Mouse (Mus musculus) liver, embryonic 16.5 days (tissue): ENCODE measurements around the gene Ppm1b. TPM values are rescaled to one million over a fixed set of nuclear protein-coding genes. Genes with fewer than 3 reads are reported as not detected.

Source experiments
- ATAC-seq: fragments of 200-750 bp; cut with Nextera tagmentation; 2 replicates; pipeline ENCODE4 v1.8.0; 2017; ENCODE audit warnings: low read depth, mild to moderate bottlenecking, moderate number of reproducible peaks, moderate library complexity
- H3K27ac ChIP-seq: fragments of 300-500 bp; sonication (generic); 2 replicates; pipeline ENCODE4 v1.5.1; 2014; ENCODE audit warnings: mild to moderate bottlenecking, low read length
- H3K27me3 ChIP-seq: fragments of 300-500 bp; sonication (generic); 2 replicates; pipeline ENCODE4 v1.6.1; 2014; ENCODE audit warnings: low read depth, low read length, mixed read lengths; ENCODE audit not compliant: control insufficient read depth, insufficient read depth
- H3K36me3 ChIP-seq: fragments of 300-500 bp; sonication (generic); 2 replicates; pipeline ENCODE4 v1.6.1; 2014; ENCODE audit warnings: mild to moderate bottlenecking; ENCODE audit not compliant: control insufficient read depth, insufficient read depth
- H3K4me1 ChIP-seq: fragments of 300-500 bp; sonication (generic); 2 replicates; pipeline ENCODE4 v1.6.1; 2014; ENCODE audit warnings: low read depth, low read length, mixed read lengths; ENCODE audit not compliant: control insufficient read depth
- H3K4me2 ChIP-seq: fragments of 300-500 bp; sonication (generic); 2 replicates; pipeline ENCODE4 v1.6.1; 2014; ENCODE audit warnings: low read depth, low read length, mixed read lengths
- H3K4me3 ChIP-seq: fragments of 300-500 bp; sonication (generic); 2 replicates; pipeline ENCODE4 v1.5.1; 2014; ENCODE audit warnings: low read depth, mild to moderate bottlenecking, low read length
- H3K9ac ChIP-seq: fragments of 300-500 bp; sonication (generic); 2 replicates; pipeline ENCODE4 v1.6.1; 2014; ENCODE audit warnings: low read depth, low read length
- H3K9me3 ChIP-seq: fragments of 300-500 bp; sonication (generic); replicated peaks from 2 replicates; pipeline ENCODE4 v1.6.1; 2016; ENCODE audit warnings: low read length; ENCODE audit not compliant: control insufficient read depth
- WGBS: fragments of 180-500 bp; shearing (Covaris S2); extraction: QIAGEN DNeasy Blood & Tissue Kit; methylation state at CpG from one replicate; pipeline ENCODE4 v1.1.7; 2014; ENCODE audit not compliant: insufficient replicate concordance; 5-methylcytosine and 5-hydroxymethylcytosine counted together
- polyA plus RNA-seq: library from polyadenylated mRNA; unstranded; fragments of >200 nt; fragmentation: Nextera tagmentation; extraction: Ambion mirVana; gene quantifications from 2 replicates; pipeline ENCODE4 v1.2.1, GENCODE M21; 2015

Gene Ppm1b
- polyA plus RNA-seq, 1 experiment from 2014 or later = 45.5 TPM

DNA sequence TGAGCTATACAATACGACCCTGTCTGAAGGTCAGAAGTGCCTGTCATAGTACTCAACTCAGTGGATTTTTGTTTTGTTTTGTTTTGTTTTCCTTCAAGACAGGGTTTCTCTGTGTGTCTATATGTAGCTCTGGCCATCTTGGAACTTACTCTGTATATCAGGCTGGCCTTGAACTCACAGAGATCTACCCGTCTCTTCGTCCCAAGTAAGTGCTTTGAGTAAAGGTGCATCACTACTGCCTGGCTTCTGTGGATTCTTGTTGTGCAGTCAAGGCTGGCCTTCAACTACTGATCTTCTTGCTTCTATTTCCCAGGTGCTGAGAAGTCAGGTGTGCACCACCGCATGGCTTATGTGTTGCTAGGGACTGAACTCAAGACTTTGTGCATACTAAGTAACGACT is 4.0 kb upstream of the Ppm1b start:
- WGBS = 75% methylated on average over 5 of the region's 5 CpGs

DNA sequence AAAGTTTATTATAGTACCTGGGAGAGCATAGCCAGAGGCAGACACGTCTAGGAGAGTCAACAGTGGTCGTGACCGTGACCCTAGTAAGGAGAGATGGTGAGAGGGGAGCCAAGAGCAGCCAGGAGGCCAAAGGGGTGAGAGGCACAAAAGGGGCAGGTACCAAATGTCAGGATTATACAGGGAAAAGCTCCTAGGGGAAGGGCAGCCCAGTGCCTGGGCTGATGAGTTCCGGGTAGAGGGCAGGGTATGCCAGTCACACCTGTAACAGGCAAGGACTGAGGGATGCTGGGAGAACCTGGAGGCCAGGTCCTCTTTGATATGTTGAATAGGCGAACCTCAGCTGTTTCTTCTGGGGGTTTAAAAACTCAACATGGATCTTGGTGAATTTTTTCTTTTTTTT is 2.8 kb upstream of the Ppm1b start:
- Histone ChIP-seq H3K4me2 (no peak overlapping the region), H3K27me3 (no peaks in the 10 kb centered on the region), H3K4me1 (peaks cover 8% of the 10 kb centered on the region), H3K36me3 (no peaks in the 10 kb centered on the region), H3K27ac (no peak overlapping the region), H3K9ac (no peak overlapping the region), H3K4me3 (no peak overlapping the region), H3K9me3 (no peaks in the 10 kb centered on the region)
- no peak for ATAC-seq
- WGBS = 63% methylated on average over 5 of the region's 5 CpGs

More for the DNA sequence above, 4.0 kb upstream of the Ppm1b start:
- no peak overlapping the region for H3K9ac ChIP-seq
- no peaks in the 10 kb centered on the region for H3K9me3 ChIP-seq
- no peak for ATAC-seq
- H3K4me2 ChIP-seq = no peak overlapping the region
- no peaks in the 10 kb centered on the region for H3K27me3 ChIP-seq
- H3K4me3 ChIP-seq = no peak overlapping the region
- no peaks in the 10 kb centered on the region for H3K36me3 ChIP-seq
- H3K4me1 ChIP-seq = peaks cover 8% of the 10 kb centered on the region
- no peak overlapping the region for H3K27ac ChIP-seq

GRCm38 (mm10) chr17:84954881-84955280 is 1.7 kb upstream of the Ppm1b start:
- peaks cover 13% of the 10 kb centered on the region for H3K4me1 ChIP-seq
- H3K4me3 ChIP-seq = no peak overlapping the region
- H3K9ac ChIP-seq = no peak overlapping the region
- ATAC-seq = no peak
- H3K27me3 ChIP-seq = no peaks in the 10 kb centered on the region
- H3K4me2 ChIP-seq = no peak overlapping the region
- no peaks in the 10 kb centered on the region for H3K9me3 ChIP-seq
- no peak overlapping the region for H3K27ac ChIP-seq
- H3K36me3 ChIP-seq = no peaks in the 10 kb centered on the region
- 79% methylated on average over 5 of the region's 5 CpGs for WGBS

- peak overlapping the region; percentile 89 for H3K4me3 ChIP-seq
- ATAC-seq = peak; percentile 75
- peak overlapping the region; percentile 71 for H3K4me2 ChIP-seq
- H3K27me3 ChIP-seq = no peaks in the 10 kb centered on the region
- H3K9ac ChIP-seq = peak overlapping the region; percentile 65
- no peaks in the 10 kb centered on the region for H3K9me3 ChIP-seq
- under 1% methylated on average over 24 of the region's 24 CpGs for WGBS
- peaks cover 24% of the 10 kb centered on the region for H3K4me1 ChIP-seq
- no peaks in the 10 kb centered on the region for H3K36me3 ChIP-seq
- peak overlapping the region; percentile 97 for H3K27ac ChIP-seq
Observed at GRCm38 (mm10) chr17:84956931-84957486, 468 bp downstream of the Ppm1b start.

GRCm38 (mm10) chr17:84957487-84958259 is 1.1 kb downstream of the Ppm1b start:
- peak; percentile 93 for ATAC-seq
- Histone ChIP-seq H3K4me2 (peak overlapping the region; percentile 80), H3K4me3 (peak overlapping the region; percentile 89), H3K4me1 (peaks cover 24% of the 10 kb centered on the region), H3K36me3 (no peaks in the 10 kb centered on the region), H3K27ac (peak overlapping the region; percentile 97), H3K9ac (peak overlapping the region; percentile 99), H3K9me3 (no peaks in the 10 kb centered on the region), H3K27me3 (no peaks in the 10 kb centered on the region)
- 0% methylated on average over 52 of the region's 55 CpGs for WGBS

DNA sequence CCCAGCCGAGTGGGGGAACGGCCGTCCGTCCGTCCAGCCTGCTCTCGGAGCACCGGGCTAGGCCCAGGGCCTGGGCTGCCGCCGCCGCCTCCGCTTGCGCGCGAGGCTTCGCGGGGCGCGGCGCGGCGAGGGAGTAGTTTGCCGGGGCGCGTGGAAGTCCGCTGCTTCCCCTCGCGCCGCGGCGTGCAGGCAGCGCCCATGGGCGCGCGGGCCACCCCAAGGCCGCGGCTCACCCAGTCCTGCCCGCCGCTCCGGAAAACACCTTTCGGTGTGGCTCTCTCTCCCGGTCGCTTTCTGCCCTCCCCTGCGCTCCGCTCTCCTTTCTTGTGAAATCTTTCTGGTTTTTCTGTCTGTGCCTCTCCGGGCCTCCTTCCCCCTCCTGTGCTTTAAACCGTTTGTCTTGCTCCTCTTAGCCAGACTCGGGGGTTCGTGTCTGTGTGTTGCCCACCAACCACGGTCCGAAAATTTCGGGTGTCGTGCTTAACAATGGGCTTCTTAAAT is 1.9 kb downstream of the Ppm1b start:
- H3K4me1 ChIP-seq = peaks cover 24% of the 10 kb centered on the region
- under 1% methylated on average over 43 of the region's 52 CpGs for WGBS
- no peak for ATAC-seq
- H3K4me3 ChIP-seq = peak overlapping the region; percentile 89
- no peaks in the 10 kb centered on the region for H3K36me3 ChIP-seq
- H3K27me3 ChIP-seq = no peaks in the 10 kb centered on the region
- peak overlapping the region; percentile 80 for H3K4me2 ChIP-seq
- H3K27ac ChIP-seq = peak overlapping the region; percentile 94
- H3K9ac ChIP-seq = peak overlapping the region; percentile 99
- H3K9me3 ChIP-seq = no peaks in the 10 kb centered on the region

- Histone ChIP-seq H3K9ac (peak overlapping the region; percentile 99), H3K4me2 (peak overlapping the region; percentile 80), H3K36me3 (no peaks in the 10 kb centered on the region), H3K4me3 (peak overlapping the region; percentile 89), H3K9me3 (no peaks in the 10 kb centered on the region), H3K27me3 (no peaks in the 10 kb centered on the region), H3K27ac (peak overlapping the region; percentile 59; the same call in 1 of the 2 replicates), H3K4me1 (peaks cover 24% of the 10 kb centered on the region)
- no peak for ATAC-seq
- 10% methylated on average over 6 of the region's 6 CpGs for WGBS
Observed at GRCm38 (mm10) chr17:84958986-84959664, 2.6 kb downstream of the Ppm1b start.

GRCm38 (mm10) chr17:84959665-84960020 is 3.1 kb downstream of the Ppm1b start:
- no peaks in the 10 kb centered on the region for H3K27me3 ChIP-seq
- H3K4me3 ChIP-seq = peak overlapping the region; percentile 89
- H3K9me3 ChIP-seq = no peaks in the 10 kb centered on the region
- peaks cover 24% of the 10 kb centered on the region for H3K4me1 ChIP-seq
- H3K36me3 ChIP-seq = no peaks in the 10 kb centered on the region
- H3K4me2 ChIP-seq = peak overlapping the region; percentile 80
- ATAC-seq = no peak
- H3K9ac ChIP-seq = peak overlapping the region; percentile 99
- H3K27ac ChIP-seq = peak overlapping the region; percentile 59; the same call in 1 of the 2 replicates
- WGBS = 42% methylated on average over 3 of the region's 3 CpGs
